Mouse (Mus musculus): ENCODE results near the gene Igsf9b. TPM values are rescaled to one million over a fixed set of nuclear protein-coding genes. Genes with fewer than 3 reads are reported as not detected.

Gene Igsf9b
- polyA plus RNA-seq (2014; fragmentation: Nextera tagmentation; extraction: Ambion mirVana) = 17.1 and 20.6 TPM in 2 replicates

- DNase-seq (ENCODE audit: low spot score) = peak; percentile 95
- Histone ChIP-seq H3K9me3 (ENCODE audit: control insufficient read depth, low read length) (no peaks in the 10 kb centered on the region), H3K4me2 (replicated peaks) (peak within 1 kb of the TSS; percentile 85), H3K4me1 (replicated peaks; ENCODE audit: control insufficient read depth, insufficient read depth, low read length) (peaks cover 43% of the 10 kb centered on the region), H3K4me3 (replicated peaks; ENCODE audit: low read length) (peak within 1 kb of the TSS; percentile 76), H3K9ac (peak within 1 kb of the TSS; percentile 72), H3K27ac (peak within 1 kb of the TSS; percentile 85), H3K27me3 (ENCODE audit: control insufficient read depth, insufficient read depth, low read length) (peaks cover 13% of the 10 kb centered on the region; the same call in 1 of the 2 replicates), H3K36me3 (replicated peaks; ENCODE audit: control insufficient read depth, insufficient read depth) (no peaks in the 10 kb centered on the region)
- ATAC-seq (ENCODE audit: low FRiP score) = peak; percentile 99
- under 1% methylated on average over 40 of the region's 40 CpGs for WGBS
Measured at GRCm38 (mm10) chr9:27298411-27299285, at the start of gene Igsf9b. Igsf9b (plus strand) TSS chr9:27299204.

DNA sequence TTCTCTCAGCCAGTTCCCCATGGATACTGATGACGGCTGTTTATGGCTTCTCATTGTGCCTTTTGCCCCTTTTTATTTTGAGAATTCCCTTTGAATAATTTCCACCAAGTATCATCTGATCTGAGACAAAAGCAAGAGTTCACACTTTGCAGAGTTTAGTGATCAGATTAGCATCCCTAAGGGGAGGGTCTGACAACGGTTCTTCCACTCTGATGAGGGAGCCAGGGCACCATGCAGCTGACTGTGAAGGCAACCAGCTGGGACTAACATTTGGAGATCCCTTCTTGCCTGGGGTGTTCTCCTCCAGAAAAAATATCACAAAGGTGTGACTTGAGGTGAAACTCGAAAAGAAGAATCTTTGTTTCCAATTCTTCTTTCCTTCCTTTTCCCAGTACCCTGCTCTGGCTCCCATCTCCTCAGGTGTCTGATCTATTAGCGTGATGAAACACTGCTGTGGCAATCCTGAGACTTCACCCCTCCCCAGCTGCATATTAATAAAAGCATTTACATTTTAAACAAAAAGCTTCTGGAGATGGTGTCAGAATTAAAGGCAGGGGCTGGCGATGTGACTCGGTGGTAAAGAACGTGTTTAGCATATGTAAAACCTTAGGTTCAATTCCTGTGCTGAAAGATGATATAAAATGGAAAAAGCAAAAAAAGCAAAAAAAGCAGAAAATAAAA is 46.8 kb upstream of the Igsf9b start:
- H3K9ac ChIP-seq = no peak overlapping the region
- no peaks in the 10 kb centered on the region for H3K4me1 ChIP-seq (replicated peaks; ENCODE audit: control insufficient read depth, insufficient read depth, low read length)
- no peak overlapping the region for H3K27ac ChIP-seq
- no peaks in the 10 kb centered on the region for H3K9me3 ChIP-seq (ENCODE audit: control insufficient read depth, low read length)
- 48% methylated on average over 7 of the region's 7 CpGs for WGBS
- ATAC-seq (ENCODE audit: low FRiP score) = no peak
- H3K27me3 ChIP-seq (ENCODE audit: control insufficient read depth, insufficient read depth, low read length) = no peaks in the 10 kb centered on the region
- DNase-seq (ENCODE audit: low spot score) = no peak
- H3K4me3 ChIP-seq (replicated peaks; ENCODE audit: low read length) = no peak overlapping the region
- no peaks in the 10 kb centered on the region for H3K36me3 ChIP-seq (replicated peaks; ENCODE audit: control insufficient read depth, insufficient read depth)
- H3K4me2 ChIP-seq (replicated peaks) = no peak overlapping the region

GRCm38 (mm10) chr9:27256454-27256853 is 42.5 kb upstream of the Igsf9b start:
- H3K4me3 ChIP-seq (replicated peaks; ENCODE audit: low read length) = no peak overlapping the region
- ATAC-seq (ENCODE audit: low FRiP score) = peak; percentile 31; the same call in 1 of the 2 replicates
- WGBS = 45% methylated on average over 6 of the region's 6 CpGs
- H3K9me3 ChIP-seq (ENCODE audit: control insufficient read depth, low read length) = no peaks in the 10 kb centered on the region
- H3K36me3 ChIP-seq (replicated peaks; ENCODE audit: control insufficient read depth, insufficient read depth) = no peaks in the 10 kb centered on the region
- no peak overlapping the region for H3K4me2 ChIP-seq (replicated peaks)
- no peaks in the 10 kb centered on the region for H3K27me3 ChIP-seq (ENCODE audit: control insufficient read depth, insufficient read depth, low read length)
- H3K4me1 ChIP-seq (replicated peaks; ENCODE audit: control insufficient read depth, insufficient read depth, low read length) = no peaks in the 10 kb centered on the region
- DNase-seq (ENCODE audit: low spot score) = no peak
- H3K9ac ChIP-seq = no peak overlapping the region
- H3K27ac ChIP-seq = no peak overlapping the region

DNA sequence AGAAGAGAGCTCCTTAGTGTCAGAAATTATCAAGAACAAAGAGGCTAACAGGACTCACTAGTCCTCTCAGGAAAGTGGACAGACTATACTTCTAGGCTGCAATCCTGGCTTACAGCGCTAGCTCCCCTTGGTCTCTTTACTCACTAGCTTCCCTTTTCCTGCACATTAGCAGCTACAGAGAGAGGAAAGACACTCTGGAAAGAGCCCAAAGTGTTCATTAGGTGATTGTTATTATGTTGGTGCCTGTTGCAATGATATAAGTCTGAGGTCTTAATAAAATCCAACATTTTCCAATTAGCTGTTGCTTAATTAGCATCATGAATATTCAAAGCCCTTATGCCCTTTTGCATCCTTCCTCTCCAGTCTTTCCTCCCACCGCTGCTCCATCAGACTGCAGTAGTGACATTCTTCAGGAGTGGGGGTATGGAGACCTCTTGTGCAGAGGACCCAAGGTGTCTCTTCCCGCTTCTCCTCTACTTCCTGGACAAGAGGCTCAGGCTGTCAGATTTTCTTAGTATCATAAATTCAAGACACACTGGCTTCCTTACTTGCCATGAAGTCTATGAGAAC is 38.5 kb upstream of the Igsf9b start:
- Histone ChIP-seq H3K4me3 (replicated peaks; ENCODE audit: low read length) (no peak overlapping the region), H3K9me3 (ENCODE audit: control insufficient read depth, low read length) (no peaks in the 10 kb centered on the region), H3K27ac (no peak overlapping the region), H3K9ac (no peak overlapping the region), H3K4me1 (replicated peaks; ENCODE audit: control insufficient read depth, insufficient read depth, low read length) (no peaks in the 10 kb centered on the region; the same call in 1 of the 2 replicates), H3K36me3 (replicated peaks; ENCODE audit: control insufficient read depth, insufficient read depth) (no peaks in the 10 kb centered on the region), H3K4me2 (replicated peaks) (no peak overlapping the region), H3K27me3 (ENCODE audit: control insufficient read depth, insufficient read depth, low read length) (no peaks in the 10 kb centered on the region)
- DNase-seq (ENCODE audit: low spot score) (no peak), ATAC-seq (ENCODE audit: low FRiP score) (no peak)
- WGBS = 76% methylated on average over 3 of the region's 3 CpGs

DNA sequence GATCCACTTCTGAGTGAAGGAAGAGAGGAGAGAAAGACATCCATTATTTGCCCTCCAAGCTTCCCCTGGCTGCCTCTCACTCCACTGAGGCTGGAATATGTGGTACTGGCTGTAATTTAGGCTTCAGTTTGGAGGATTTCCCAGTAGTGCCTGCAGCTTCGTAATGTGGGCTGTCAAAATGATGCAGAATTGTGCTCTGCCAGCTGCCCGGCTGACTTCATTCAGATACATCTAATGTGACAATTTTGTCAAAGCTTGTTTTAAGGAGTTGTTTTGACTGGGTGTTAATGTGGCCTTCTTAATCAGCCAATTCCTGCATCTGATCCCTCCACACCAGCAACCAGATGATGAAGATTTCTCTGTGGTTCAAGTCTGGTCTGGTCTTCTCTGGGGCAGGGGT is 37.1 kb upstream of the Igsf9b start:
- Histone ChIP-seq H3K36me3 (replicated peaks; ENCODE audit: control insufficient read depth, insufficient read depth) (no peaks in the 10 kb centered on the region), H3K4me3 (replicated peaks; ENCODE audit: low read length) (no peak overlapping the region), H3K9ac (no peak overlapping the region), H3K27me3 (ENCODE audit: control insufficient read depth, insufficient read depth, low read length) (no peaks in the 10 kb centered on the region), H3K4me1 (replicated peaks; ENCODE audit: control insufficient read depth, insufficient read depth, low read length) (no peaks in the 10 kb centered on the region; the same call in 1 of the 2 replicates), H3K27ac (no peak overlapping the region), H3K9me3 (ENCODE audit: control insufficient read depth, low read length) (no peaks in the 10 kb centered on the region), H3K4me2 (replicated peaks) (no peak overlapping the region)
- WGBS = 40% methylated on average over 2 of the region's 2 CpGs
- DNase-seq (ENCODE audit: low spot score) (no peak), ATAC-seq (ENCODE audit: low FRiP score) (no peak; the same call in 1 of the 2 replicates)

GRCm38 (mm10) chr9:27265009-27265408 is 34.0 kb upstream of the Igsf9b start:
- Histone ChIP-seq H3K4me1 (replicated peaks; ENCODE audit: control insufficient read depth, insufficient read depth, low read length) (no peaks in the 10 kb centered on the region; the same call in 1 of the 2 replicates), H3K27ac (no peak overlapping the region), H3K4me2 (replicated peaks) (no peak overlapping the region), H3K36me3 (replicated peaks; ENCODE audit: control insufficient read depth, insufficient read depth) (no peaks in the 10 kb centered on the region), H3K9me3 (ENCODE audit: control insufficient read depth, low read length) (no peaks in the 10 kb centered on the region), H3K27me3 (ENCODE audit: control insufficient read depth, insufficient read depth, low read length) (no peaks in the 10 kb centered on the region), H3K9ac (no peak overlapping the region), H3K4me3 (replicated peaks; ENCODE audit: low read length) (no peak overlapping the region)
- no peak for ATAC-seq (ENCODE audit: low FRiP score)
- 57% methylated on average over 3 of the region's 3 CpGs for WGBS
- no peak for DNase-seq (ENCODE audit: low spot score)

GRCm38 (mm10) chr9:27267878-27268277 is 31.1 kb upstream of the Igsf9b start:
- 82% methylated on average over 5 of the region's 5 CpGs for WGBS
- H3K36me3 ChIP-seq (replicated peaks; ENCODE audit: control insufficient read depth, insufficient read depth) = no peaks in the 10 kb centered on the region
- DNase-seq (ENCODE audit: low spot score) (no peak), ATAC-seq (ENCODE audit: low FRiP score) (no peak)
- no peak overlapping the region for H3K27ac ChIP-seq
- no peaks in the 10 kb centered on the region for H3K9me3 ChIP-seq (ENCODE audit: control insufficient read depth, low read length)
- H3K4me1 ChIP-seq (replicated peaks; ENCODE audit: control insufficient read depth, insufficient read depth, low read length) = no peaks in the 10 kb centered on the region
- H3K27me3 ChIP-seq (ENCODE audit: control insufficient read depth, insufficient read depth, low read length) = no peaks in the 10 kb centered on the region
- H3K9ac ChIP-seq = no peak overlapping the region
- H3K4me3 ChIP-seq (replicated peaks; ENCODE audit: low read length) = no peak overlapping the region
- no peak overlapping the region for H3K4me2 ChIP-seq (replicated peaks)

- Histone ChIP-seq H3K27me3 (ENCODE audit: control insufficient read depth, insufficient read depth, low read length) (no peaks in the 10 kb centered on the region), H3K9me3 (ENCODE audit: control insufficient read depth, low read length) (no peaks in the 10 kb centered on the region), H3K4me2 (replicated peaks) (no peak overlapping the region), H3K36me3 (replicated peaks; ENCODE audit: control insufficient read depth, insufficient read depth) (no peaks in the 10 kb centered on the region), H3K27ac (no peak overlapping the region), H3K4me1 (replicated peaks; ENCODE audit: control insufficient read depth, insufficient read depth, low read length) (no peaks in the 10 kb centered on the region), H3K9ac (no peak overlapping the region), H3K4me3 (replicated peaks; ENCODE audit: low read length) (no peak overlapping the region)
- ATAC-seq (ENCODE audit: low FRiP score) = no peak
- 87% methylated on average over 4 of the region's 4 CpGs for WGBS
- no peak for DNase-seq (ENCODE audit: low spot score)
Measured at GRCm38 (mm10) chr9:27268493-27268892, 30.5 kb upstream of the Igsf9b start.

DNA sequence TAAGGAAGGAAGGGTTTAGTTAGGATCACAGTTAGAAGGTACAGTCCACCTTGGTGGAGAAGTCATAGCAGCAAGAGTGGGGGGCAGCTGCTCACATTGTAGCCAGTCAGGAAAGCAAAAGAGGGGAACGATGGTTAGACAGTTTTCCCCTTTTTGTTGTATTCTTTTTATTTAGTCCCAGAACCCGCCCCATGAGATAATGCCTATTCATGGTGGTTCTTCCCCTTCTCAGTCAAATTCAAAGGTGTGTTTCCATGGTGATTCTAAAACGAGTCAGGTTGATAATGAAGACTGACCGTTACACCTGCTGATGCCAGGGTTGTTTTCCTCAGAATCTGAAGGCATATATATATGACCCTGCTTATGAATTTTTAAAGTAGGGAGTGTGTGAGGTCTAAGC is 29.7 kb upstream of the Igsf9b start:
- ATAC-seq (ENCODE audit: low FRiP score) = no peak
- no peak overlapping the region for H3K27ac ChIP-seq
- no peaks in the 10 kb centered on the region for H3K9me3 ChIP-seq (ENCODE audit: control insufficient read depth, low read length)
- 42% methylated on average over 4 of the region's 4 CpGs for WGBS
- no peaks in the 10 kb centered on the region for H3K27me3 ChIP-seq (ENCODE audit: control insufficient read depth, insufficient read depth, low read length)
- no peak overlapping the region for H3K4me2 ChIP-seq (replicated peaks)
- no peak overlapping the region for H3K9ac ChIP-seq
- H3K4me3 ChIP-seq (replicated peaks; ENCODE audit: low read length) = no peak overlapping the region
- no peak for DNase-seq (ENCODE audit: low spot score)
- H3K4me1 ChIP-seq (replicated peaks; ENCODE audit: control insufficient read depth, insufficient read depth, low read length) = no peaks in the 10 kb centered on the region
- H3K36me3 ChIP-seq (replicated peaks; ENCODE audit: control insufficient read depth, insufficient read depth) = no peaks in the 10 kb centered on the region
